Mouse (Mus musculus) liver, embryonic 11.5 days (tissue): ENCODE data around the gene Esf1. TPM values are rescaled to one million over a fixed set of nuclear protein-coding genes. Genes with fewer than 3 reads are reported as not detected.
"Not testable (repeated sequence)": the region's sequence is repeated elsewhere in the genome, so short reads cannot be mapped to it uniquely, and the experiment has no call there.

Experiments used
- ATAC-seq: fragments of 200-750 bp; cut with Nextera tagmentation; replicated peaks from 2 replicates; pipeline ENCODE4 v1.8.0; 2017; ENCODE audit warnings: moderate number of reproducible peaks, mild to moderate bottlenecking, moderate TSS enrichment, moderate library complexity; ENCODE audit not compliant: low FRiP score
- DNase-seq: peaks from one replicate; pipeline ENCODE4 v3.0.0-alpha.2; 2017; ENCODE audit warnings: low spot score
- H3K27ac ChIP-seq: fragments of 300-500 bp; sonication (generic); 2 replicates; pipeline ENCODE4 v1.5.1; 2014; ENCODE audit warnings: mild to moderate bottlenecking, low read depth, low read length, control low read depth
- H3K27me3 ChIP-seq: fragments of 300-500 bp; sonication (generic); replicated peaks from 2 replicates; pipeline ENCODE4 v1.6.1; 2014; ENCODE audit warnings: low read length, mixed read lengths; ENCODE audit not compliant: control insufficient read depth, insufficient read depth
- H3K36me3 ChIP-seq: fragments of 300-500 bp; sonication (generic); 2 replicates; pipeline ENCODE4 v1.6.1; 2014; ENCODE audit warnings: mild to moderate bottlenecking, low read length, moderate library complexity, mixed read lengths; ENCODE audit not compliant: control insufficient read depth, insufficient read depth
- H3K4me1 ChIP-seq: fragments of 300-500 bp; sonication (generic); replicated peaks from 2 replicates; pipeline ENCODE4 v1.6.1; 2014; ENCODE audit warnings: low read length, mixed read lengths; ENCODE audit not compliant: control insufficient read depth, insufficient read depth
- H3K4me2 ChIP-seq: fragments of 300-500 bp; sonication (generic); 2 replicates; pipeline ENCODE4 v1.6.1; 2014; ENCODE audit warnings: mild to moderate bottlenecking, control low read depth, moderate library complexity
- H3K4me3 ChIP-seq: fragments of 300-500 bp; sonication (generic); 2 replicates; pipeline ENCODE4 v1.5.1; 2014; ENCODE audit warnings: low read depth, low read length, control low read depth
- H3K9ac ChIP-seq: fragments of 300-500 bp; sonication (generic); 2 replicates; pipeline ENCODE4 v1.6.1; 2014; ENCODE audit warnings: low read depth, low read length, control low read depth
- H3K9me3 ChIP-seq: fragments of 300-500 bp; sonication (generic); 2 replicates; pipeline ENCODE4 v1.6.1; 2016; ENCODE audit warnings: low read length, inconsistent platforms, mixed read lengths; ENCODE audit not compliant: control insufficient read depth
- WGBS: fragments of 180-500 bp; shearing (Covaris S2); extraction: QIAGEN DNeasy Blood & Tissue Kit; methylation state at CpG from one replicate; pipeline ENCODE4 v1.1.7; 2014; 5-methylcytosine and 5-hydroxymethylcytosine counted together
- polyA plus RNA-seq: library from polyadenylated mRNA; unstranded; fragments of >200 nt; fragmentation: Nextera tagmentation; extraction: Ambion mirVana; gene quantifications from 2 replicates; pipeline ENCODE4 v1.2.1, GENCODE M21; 2014

The Esf1 gene
- 31.0 and 32.8 TPM in 2 replicates for polyA plus RNA-seq

GRCm38 (mm10) chr2:140170127-140170802, at the start of gene Esf1, which contains the start of gene Ndufaf5:
Esf1 (minus strand) TSS chr2:140170564.
Ndufaf5 (plus strand) TSS chr2:140170649.
- Histone ChIP-seq H3K27me3 (no peaks in the 10 kb centered on the region), H3K4me2 (peak within 1 kb of the TSS; percentile 81), H3K9ac (peak within 1 kb of the TSS; percentile 92), H3K9me3 (no peaks in the 10 kb centered on the region), H3K36me3 (peaks cover 4% of the 10 kb centered on the region), H3K4me1 (peaks cover 10% of the 10 kb centered on the region), H3K27ac (peak within 1 kb of the TSS; percentile 82), H3K4me3 (peak within 1 kb of the TSS; percentile 96)
- peak; percentile 85 for DNase-seq
- peak; percentile 96 for ATAC-seq
- under 1% methylated on average over 43 of the region's 43 CpGs for WGBS

- 83% methylated on average over 1 of the region's 1 CpGs for WGBS
- Histone ChIP-seq H3K9ac (no peak overlapping the region), H3K4me3 (no peak overlapping the region), H3K27me3 (no peaks in the 10 kb centered on the region), H3K4me2 (no peak overlapping the region), H3K4me1 (no peaks in the 10 kb centered on the region), H3K9me3 (no peaks in the 10 kb centered on the region), H3K36me3 (no peaks in the 10 kb centered on the region), H3K27ac (no peak overlapping the region)
- ATAC-seq (no peak), DNase-seq (no peak)
Measured at GRCm38 (mm10) chr2:140215965-140216364, 45.6 kb upstream of the Esf1 start.

GRCm38 (mm10) chr2:140215415-140215814, 45.1 kb upstream of the Esf1 start:
- Histone ChIP-seq H3K4me1 (no peaks in the 10 kb centered on the region), H3K9me3 (no peaks in the 10 kb centered on the region), H3K36me3 (no peaks in the 10 kb centered on the region), H3K27me3 (no peaks in the 10 kb centered on the region), H3K9ac (no peak overlapping the region), H3K27ac (no peak overlapping the region), H3K4me3 (no peak overlapping the region), H3K4me2 (no peak overlapping the region)
- WGBS = 73% methylated on average over 2 of the region's 2 CpGs
- DNase-seq (no peak), ATAC-seq (no peak)

GRCm38 (mm10) chr2:140214519-140215027, 44.2 kb upstream of the Esf1 start:
- no peaks in the 10 kb centered on the region for H3K9me3 ChIP-seq
- no peaks in the 10 kb centered on the region for H3K4me1 ChIP-seq
- H3K4me2 ChIP-seq = no peak overlapping the region
- H3K36me3 ChIP-seq = no peaks in the 10 kb centered on the region
- DNase-seq (no peak), ATAC-seq (no peak; the same call in 1 of the 2 replicates)
- no peak overlapping the region for H3K4me3 ChIP-seq
- H3K27ac ChIP-seq = no peak overlapping the region
- H3K9ac ChIP-seq = no peak overlapping the region
- H3K27me3 ChIP-seq = no peaks in the 10 kb centered on the region
- WGBS = 80% methylated on average over 4 of the region's 4 CpGs

GRCm38 (mm10) chr2:140203756-140204155, 33.4 kb upstream of the Esf1 start:
- no peak for DNase-seq
- Histone ChIP-seq H3K27ac (no peak overlapping the region), H3K4me1 (0 out of 2 replicates have a peak, but pooled peaks cover 2% of the 10 kb centered on the region), H3K4me2 (no peak overlapping the region), H3K4me3 (no peak overlapping the region), H3K27me3 (no peaks in the 10 kb centered on the region), H3K36me3 (no peaks in the 10 kb centered on the region; the same call in 1 of the 2 replicates), H3K9ac (no peak overlapping the region), H3K9me3 (no peaks in the 10 kb centered on the region)
- ATAC-seq = no peak
- 93% methylated on average over 7 of the region's 7 CpGs for WGBS

- Histone ChIP-seq H3K27ac (no peak overlapping the region), H3K4me3 (no peak overlapping the region), H3K36me3 (no peaks in the 10 kb centered on the region; the same call in 1 of the 2 replicates), H3K9ac (no peak overlapping the region), H3K4me2 (no peak overlapping the region), H3K9me3 (no peaks in the 10 kb centered on the region), H3K4me1 (0 out of 2 replicates have a peak, but pooled peaks cover 2% of the 10 kb centered on the region), H3K27me3 (no peaks in the 10 kb centered on the region)
- peak; percentile 37 for ATAC-seq
- WGBS = 71% methylated on average over 5 of the region's 5 CpGs
- DNase-seq = no peak
Measured at GRCm38 (mm10) chr2:140202573-140202972, 32.2 kb upstream of the Esf1 start.

GRCm38 (mm10) chr2:140200713-140201112, 30.3 kb upstream of the Esf1 start:
- WGBS = 87% methylated on average over 2 of the region's 2 CpGs
- H3K4me2 ChIP-seq = no peak overlapping the region
- H3K9ac ChIP-seq = no peak overlapping the region
- ATAC-seq (no peak), DNase-seq (no peak)
- H3K27me3 ChIP-seq = no peaks in the 10 kb centered on the region
- no peaks in the 10 kb centered on the region; the same call in 1 of the 2 replicates for H3K36me3 ChIP-seq
- H3K4me3 ChIP-seq = no peak overlapping the region
- no peak overlapping the region for H3K27ac ChIP-seq
- H3K9me3 ChIP-seq = no peaks in the 10 kb centered on the region
- 0 out of 2 replicates have a peak, but pooled peaks cover 2% of the 10 kb centered on the region for H3K4me1 ChIP-seq

- WGBS = 90% methylated on average over 3 of the region's 3 CpGs
- ATAC-seq, H3K4me2 ChIP-seq, H3K4me3 ChIP-seq, H3K36me3 ChIP-seq, DNase-seq, H3K27ac ChIP-seq, H3K9ac ChIP-seq, H3K27me3 ChIP-seq, H3K4me1 ChIP-seq, H3K9me3 ChIP-seq: not testable (repeated sequence)
Measured at GRCm38 (mm10) chr2:140185685-140186210, 15.4 kb upstream of the Esf1 start.
